Comparison of ENCODE assay signal across 12 mouse cellular contexts in the genomic region with DNA sequence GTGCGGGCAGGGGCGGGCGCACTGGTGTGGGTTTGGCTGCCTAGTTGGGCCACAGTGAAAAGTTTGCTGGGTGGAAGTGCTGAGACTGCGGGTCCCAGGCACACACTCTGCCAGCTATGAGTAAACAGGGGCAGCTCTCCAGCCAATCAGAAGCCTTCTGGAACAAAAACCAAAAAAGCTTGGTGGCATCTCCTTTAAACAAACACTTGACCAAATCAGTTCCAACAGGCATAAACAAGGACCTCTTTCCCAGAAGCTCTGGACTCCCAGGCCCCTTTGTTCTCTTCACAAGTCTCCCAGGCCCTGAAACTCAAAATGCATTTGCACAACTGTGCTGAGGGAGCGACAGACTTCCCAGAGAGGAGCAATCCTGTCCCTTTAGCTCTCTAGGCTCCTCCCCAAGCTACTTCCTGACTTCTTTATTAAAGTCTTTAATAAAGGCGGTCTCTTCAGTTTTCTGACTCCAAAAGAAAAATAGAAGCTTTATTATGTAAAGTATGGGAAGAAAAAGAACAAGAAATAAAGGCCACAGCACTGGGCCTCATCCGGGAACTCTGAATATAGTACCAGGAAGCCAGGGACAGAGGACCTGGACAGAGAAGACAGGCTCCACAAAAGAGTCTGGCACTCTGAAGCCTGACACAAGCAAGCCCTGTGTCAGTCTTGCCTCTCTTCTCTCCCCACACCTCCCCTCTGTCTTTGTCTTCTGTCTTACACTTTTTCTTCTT.
DNase-seq lines count a peak whose midpoint lies in the region; ATAC-seq and TF ChIP-seq lines count a peak whose summit lies in the region.
"Had no signal": no experiment of that assay in that cellular context is flagged by ENCODE, and none has a peak within 500 bp of the region (broad histone marks: within the 10 kb centered on the region; RNA-seq: fewer than 3 reads in every experiment).

No protein-coding gene starts in this region.

- DNase-seq in heart, adult 2 months, result no peak
- no peak for DNase-seq in heart, adult 11 months
- peak; percentile 48 for DNase-seq in ZHBTc4 (ENCODE audit: low read depth, low spot score)
- DNase-seq in hindbrain, embryonic 11.5 days (ENCODE audit: low spot score), result peak; percentile 48
- peak; percentile 38 for DNase-seq in midbrain, embryonic 10.5 days (ENCODE audit: low spot score)
- no peak for DNase-seq in urinary bladder, postnatal 36 days (ENCODE audit: low spot score in 2 of 2)
- DNase-seq in adrenal gland, postnatal 4 days (ENCODE audit: low spot score in 2 of 2), result no peak
- DNase-seq in heart, postnatal 4 days, result no peak
- DNase-seq: cerebellum, postnatal 36 days had no signal

- no peaks in the 10 kb centered on the region for H3K79me2 ChIP-seq in heart, adult 2 months (replicated peaks; ENCODE audit: control insufficient read depth, insufficient read depth, low read length)

- no peak overlapping the region for H3K4me2 ChIP-seq in hindbrain, embryonic 11.5 days (replicated peaks; ENCODE audit: low read depth, low read length)

- peak; percentile 87 for ATAC-seq in hindbrain, embryonic 11.5 days (ENCODE audit: low FRiP score)
- ATAC-seq: inflammation-experienced regulatory T-cells, adult 6 months had no signal

- no peak for TF ChIP-seq POLR2A in heart, adult 2 months (IDR thresholded peaks at IDR 0.05; ENCODE audit: insufficient read depth, low read depth, low read length)

- H3K9ac ChIP-seq in heart, adult 2 months (ENCODE audit: low read depth, low read length), result no peak overlapping the region
- H3K9ac ChIP-seq in hindbrain, embryonic 11.5 days (ENCODE audit: low read depth, low read length), result no peak overlapping the region

- TF ChIP-seq CTCF in heart, adult 2 months (IDR thresholded peaks at IDR 0.05), result no peak

- no peaks in the 10 kb centered on the region for H3K9me3 ChIP-seq in hindbrain, embryonic 11.5 days (ENCODE audit: control insufficient read depth, low read length)
- H3K9me3 ChIP-seq in midbrain, embryonic 10.5 days (replicated peaks), result no peaks in the 10 kb centered on the region
- H3K9me3 ChIP-seq: megakaryocyte, embryonic 14.5 days had no signal

- TF ChIP-seq EP300 in heart, adult 2 months (IDR thresholded peaks at IDR 0.05; ENCODE audit: insufficient read depth, low read depth, low read length), result no peak

- no peak overlapping the region for H3K4me3 ChIP-seq in heart, adult 2 months
- no peak overlapping the region for H3K4me3 ChIP-seq in hindbrain, embryonic 11.5 days (ENCODE audit: low read depth, low read length)
- H3K4me3 ChIP-seq in midbrain, embryonic 10.5 days, result no peak overlapping the region
- H3K4me3 ChIP-seq: megakaryocyte, embryonic 14.5 days had no signal

- no peaks in the 10 kb centered on the region for H3K27me3 ChIP-seq in heart, adult 2 months (ENCODE audit: control insufficient read depth, insufficient read depth, low read length)
- H3K27me3 ChIP-seq in hindbrain, embryonic 11.5 days (ENCODE audit: control insufficient read depth, insufficient read depth, low read length), result no peaks in the 10 kb centered on the region
- H3K27me3 ChIP-seq in midbrain, embryonic 10.5 days (ENCODE audit: low read depth, poor library complexity, severe bottlenecking), result no peaks in the 10 kb centered on the region
- H3K27me3 ChIP-seq: CH12.LX had no signal

- intact Hi-C loops in heart, adult 2 months (cut with DNase I), result no loop called here

- WGBS in heart, adult 2 months, result 64% methylated on average over 7 of the region's 7 CpGs
- WGBS in hindbrain, embryonic 11.5 days, result 48% methylated on average over 7 of the region's 7 CpGs
- 57% methylated on average over 7 of the region's 7 CpGs for WGBS in midbrain, embryonic 10.5 days

- no peaks in the 10 kb centered on the region for H3K36me3 ChIP-seq in heart, adult 2 months (ENCODE audit: control insufficient read depth, insufficient read depth, low read length)
- H3K36me3 ChIP-seq in hindbrain, embryonic 11.5 days (ENCODE audit: control insufficient read depth, insufficient read depth, low read length), result no peaks in the 10 kb centered on the region
- peaks cover 35% of the 10 kb centered on the region for H3K36me3 ChIP-seq in midbrain, embryonic 10.5 days

- peaks cover 3% of the 10 kb centered on the region for H3K4me1 ChIP-seq in heart, adult 2 months (ENCODE audit: control insufficient read depth, insufficient read depth, low read length)
- peaks cover 13% of the 10 kb centered on the region for H3K4me1 ChIP-seq in hindbrain, embryonic 11.5 days (replicated peaks; ENCODE audit: control insufficient read depth, insufficient read depth, low read length)
- peaks cover 77% of the 10 kb centered on the region for H3K4me1 ChIP-seq in midbrain, embryonic 10.5 days

- H3K27ac ChIP-seq in heart, adult 2 months, result 0 out of 2 replicates have a peak overlapping the region, but pooled peaks have one; percentile 7
- H3K27ac ChIP-seq in hindbrain, embryonic 11.5 days (ENCODE audit: low read depth, low read length), result peak overlapping the region; percentile 86
- peak overlapping the region; percentile 77 for H3K27ac ChIP-seq in midbrain, embryonic 10.5 days (replicated peaks)

Comparison
In these comparisons a context has a peak if more than half of its experiments do, and no peak if none do; other contexts are left out.
1. DNase-seq: peak in ZHBTc4 (single experiment), hindbrain, embryonic 11.5 days (single experiment) and midbrain, embryonic 10.5 days (single experiment); none in heart, adult 2 months (0 of 2), heart, adult 11 months (single experiment), urinary bladder, postnatal 36 days (0 of 2), adrenal gland, postnatal 4 days (0 of 2) and heart, postnatal 4 days (single experiment).
2. H3K27ac ChIP-seq: peak in every context shown above with its lines; median percentile 86 in hindbrain, embryonic 11.5 days; 77 in midbrain, embryonic 10.5 days; 7 in heart, adult 2 months.